Mouse (Mus musculus): Measurements from ENCODE around the gene Eps8.
A peak's percentile ranks its signal among the peaks of the same experiment; 100 is the strongest.

The Eps8 gene

DNA sequence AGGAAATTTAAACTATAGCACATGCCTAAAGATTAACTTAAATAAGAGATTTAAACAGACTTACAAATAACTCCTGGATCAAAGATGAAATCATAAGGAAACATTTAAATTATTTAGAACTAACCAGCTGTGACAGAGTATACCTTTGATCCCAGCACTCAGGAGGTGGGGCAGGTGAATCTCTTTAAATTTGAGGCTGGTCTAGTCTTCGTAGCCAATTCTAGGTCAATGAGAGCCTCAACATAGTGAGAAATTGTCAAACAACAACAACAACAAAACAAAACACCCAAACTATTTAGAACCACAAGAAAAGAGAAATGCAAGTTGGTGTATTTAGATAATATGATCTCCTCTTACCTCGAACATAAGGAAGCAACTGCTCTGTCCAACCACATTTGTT is at the start of gene Eps8:
Eps8 (minus strand) TSS at position 101 of the 400 bp plus-strand sequence.
- no peak for DNase-seq

DNA sequence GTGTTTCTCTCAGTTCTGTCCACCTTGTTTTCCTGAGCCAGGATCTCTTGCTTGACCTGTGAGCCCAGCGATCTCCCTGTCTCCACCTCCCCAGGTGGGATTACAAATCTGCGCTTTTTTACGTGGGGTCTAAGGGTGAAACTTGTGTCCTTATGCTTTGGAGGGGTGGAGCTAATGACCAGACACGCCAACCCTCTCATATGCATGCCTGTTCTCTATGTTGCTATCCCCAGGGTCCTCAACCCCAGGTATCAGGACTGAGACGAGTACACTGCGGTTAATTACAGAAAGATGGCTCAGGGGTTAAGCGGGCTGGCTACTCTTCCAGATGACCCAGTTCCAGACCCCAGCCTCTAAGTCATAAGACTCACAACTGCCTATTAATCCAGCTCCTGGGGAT is 48.8 kb upstream of the Eps8 start:
- no peak for DNase-seq

DNA sequence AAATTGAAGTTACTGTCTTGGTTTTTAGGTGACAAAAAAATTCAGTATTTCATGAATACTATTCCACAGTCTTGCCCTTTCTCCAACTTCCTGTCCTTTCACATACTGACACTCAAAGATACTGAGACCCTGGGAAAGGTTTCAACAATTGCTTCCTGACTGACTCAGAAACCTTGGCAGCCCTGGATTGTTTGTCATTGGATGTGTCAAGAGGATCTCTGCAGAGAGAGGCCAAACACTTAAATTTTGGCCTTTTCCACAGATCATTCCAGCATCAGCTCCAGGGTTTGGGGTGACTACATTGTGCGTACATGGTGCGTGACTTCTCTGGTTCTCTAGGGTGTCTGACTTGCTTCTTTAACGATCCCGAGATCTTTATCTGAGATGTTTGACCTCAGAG is 48.2 kb upstream of the Eps8 start:
- peak in 1 of 2 experiments; percentile 12 for DNase-seq

DNA sequence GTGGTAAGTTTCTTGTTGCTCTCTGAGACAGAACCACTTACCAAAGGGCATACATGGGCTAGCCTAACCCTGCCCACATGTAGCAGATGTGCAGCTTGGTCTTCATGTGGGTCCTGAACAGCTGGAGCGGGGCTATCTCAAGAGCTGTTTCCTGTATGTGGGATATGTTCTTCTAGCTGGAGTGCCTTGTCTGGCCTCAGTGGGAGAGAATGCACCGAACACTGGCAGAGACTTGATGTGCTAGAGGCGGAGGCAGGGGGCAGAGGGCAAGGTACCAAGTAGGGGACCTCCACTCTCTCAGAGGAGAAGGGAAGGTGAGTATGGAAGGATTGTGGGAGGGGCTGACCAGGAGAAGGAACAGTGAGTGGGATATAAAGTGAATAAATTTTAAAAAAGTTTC is 47.5 kb upstream of the Eps8 start:
- DNase-seq: no peak

DNA sequence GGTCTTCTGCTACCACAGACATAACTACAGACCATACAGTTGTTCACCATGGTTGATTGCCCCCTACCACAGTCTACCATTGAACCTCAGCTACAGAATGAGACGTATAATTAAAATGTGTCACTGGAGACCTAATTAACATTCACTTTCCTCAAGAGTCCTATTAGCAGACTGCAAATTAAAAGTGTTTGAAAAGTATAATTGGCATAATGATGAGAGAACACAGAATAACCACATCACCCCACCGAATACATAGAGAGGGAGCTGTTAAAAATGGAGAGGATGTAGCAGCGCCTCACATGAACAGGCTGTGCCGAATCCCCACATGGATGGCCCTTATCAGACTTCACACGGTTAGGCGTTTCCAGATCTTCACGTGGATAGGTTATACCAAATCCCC is 44.8 kb upstream of the Eps8 start:
- no peak for DNase-seq

DNA sequence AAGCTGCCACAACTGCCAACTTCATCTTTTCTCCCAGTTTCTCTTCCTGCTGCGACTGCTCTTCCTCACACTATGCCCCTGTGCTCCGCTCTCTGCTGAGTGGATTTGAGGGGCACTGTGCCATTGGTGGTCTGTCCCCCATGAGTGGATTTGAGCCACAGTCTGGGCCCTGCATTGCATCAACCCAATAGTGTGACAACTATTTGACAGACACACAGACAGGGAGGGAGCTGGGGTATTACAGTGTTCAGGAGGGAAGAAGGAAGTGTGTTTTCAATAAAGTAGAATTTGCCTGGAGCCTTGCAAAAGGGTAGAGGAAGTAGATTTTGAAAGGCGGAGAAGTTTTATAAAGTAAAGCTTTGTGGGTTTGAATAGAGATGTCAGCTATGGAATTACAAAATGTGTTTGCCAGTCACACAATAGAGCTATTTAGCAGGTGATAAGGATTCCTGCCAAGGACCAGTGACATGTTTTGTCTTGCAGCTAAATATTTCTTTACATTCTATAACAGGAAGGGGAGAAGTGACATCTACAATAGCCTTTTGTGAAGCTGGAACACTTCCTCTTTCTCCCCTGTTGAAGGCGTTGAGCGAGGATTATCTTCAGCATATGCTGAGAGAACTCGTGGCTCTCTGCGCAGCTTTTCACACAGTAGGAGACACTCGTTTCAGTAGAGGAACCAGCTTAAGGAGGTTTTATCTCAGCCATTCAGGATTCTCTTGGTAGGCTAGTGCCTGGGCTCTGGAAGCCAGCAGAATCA is 41.9 kb upstream of the Eps8 start:
- peak in 1 of 2 experiments; percentile 18 for DNase-seq

DNA sequence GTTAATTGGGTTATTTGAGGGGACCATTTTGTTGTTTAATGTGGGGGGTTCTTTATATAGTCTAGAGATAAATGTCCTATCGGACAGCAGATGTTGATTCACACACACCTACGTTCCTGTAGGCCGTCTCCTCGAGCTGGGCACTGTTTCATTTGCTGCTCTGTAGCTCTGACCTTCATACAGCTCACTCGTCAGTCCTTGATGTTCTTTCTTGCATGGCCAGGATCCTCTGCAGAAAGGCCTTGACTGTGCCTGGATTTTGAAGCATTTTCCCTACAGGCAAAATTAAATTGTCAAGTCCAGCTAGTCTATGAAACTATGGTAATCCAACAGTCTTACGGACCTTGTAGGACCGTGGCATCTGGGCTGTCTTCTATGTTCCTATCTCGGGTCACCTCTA is 40.4 kb upstream of the Eps8 start:
- no peak for DNase-seq

DNA sequence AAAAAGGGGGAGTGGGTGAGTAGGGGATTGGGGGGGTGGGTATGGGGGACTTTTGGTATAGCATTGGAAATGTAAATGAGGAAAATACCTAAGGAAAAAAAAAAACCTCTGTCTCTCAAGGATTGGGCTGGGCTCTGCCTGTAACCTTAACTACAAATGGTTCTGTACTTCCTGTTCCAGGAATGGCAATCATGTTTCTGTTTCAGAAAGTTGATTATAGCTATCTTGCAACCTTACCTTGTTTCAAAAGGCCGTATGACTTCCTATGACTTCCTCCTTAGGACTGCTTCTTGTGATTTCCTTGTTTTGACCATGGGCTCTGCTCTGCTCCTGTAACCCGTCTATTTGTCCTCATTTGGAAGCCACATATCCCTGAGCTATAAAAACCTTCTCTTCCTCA is 39.6 kb upstream of the Eps8 start:
- no peak for DNase-seq

DNA sequence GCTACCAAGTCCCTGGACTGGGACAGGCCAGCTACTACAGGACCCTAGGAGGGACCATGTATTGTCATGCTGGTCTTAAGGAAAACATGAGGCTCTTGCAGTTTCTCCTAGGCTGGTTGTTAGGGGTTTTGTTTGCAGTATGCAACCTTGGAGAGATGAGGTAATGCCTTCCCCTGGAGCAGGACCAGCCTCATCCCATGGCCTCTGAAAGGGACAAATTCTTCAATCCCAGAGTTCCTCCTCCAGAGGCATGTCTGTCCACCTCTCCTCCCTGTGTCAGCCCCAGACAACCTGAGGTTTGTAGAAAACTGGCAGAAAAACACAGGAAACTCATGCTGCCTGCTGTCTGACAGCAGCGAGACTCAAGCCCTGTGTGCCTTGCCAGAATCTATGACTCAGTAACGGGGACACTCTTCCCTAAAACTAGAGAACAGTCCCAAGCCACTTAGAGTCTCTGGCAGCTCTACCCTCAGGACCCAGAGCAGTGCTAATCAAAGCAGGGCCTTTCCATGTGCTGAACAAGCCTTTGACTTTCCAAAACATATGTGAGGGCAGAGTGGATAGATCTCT is 36.0 kb upstream of the Eps8 start:
- DNase-seq: no peak

DNA sequence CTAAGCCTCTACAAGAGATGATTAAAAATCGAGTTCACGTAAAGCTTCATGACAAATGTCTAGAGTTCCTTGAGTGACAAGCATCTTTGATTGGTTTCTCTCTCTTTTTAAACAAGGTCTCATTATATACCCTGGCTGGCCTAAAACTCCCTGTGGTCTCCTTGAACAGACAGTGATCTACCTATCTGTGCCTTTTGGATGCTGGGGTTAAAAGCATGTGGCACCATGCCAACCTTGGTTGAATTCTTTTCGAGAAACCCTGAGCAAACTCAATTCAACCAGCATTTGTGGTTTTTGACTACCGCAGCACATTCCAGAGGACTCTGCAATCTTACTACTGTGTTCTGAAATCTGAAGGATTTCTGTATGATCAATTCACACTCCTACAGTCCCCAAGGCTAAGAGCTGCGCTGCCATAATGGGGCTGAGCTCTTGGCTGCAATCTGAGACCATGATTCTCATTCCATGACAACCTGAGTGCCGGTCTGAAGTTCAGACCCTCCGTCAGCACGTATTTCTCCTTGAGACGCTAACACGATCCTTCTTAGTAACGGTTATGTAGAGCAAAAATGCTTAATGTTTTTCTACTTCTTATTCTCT is 33.9 kb upstream of the Eps8 start:
- DNase-seq: no peak

DNA sequence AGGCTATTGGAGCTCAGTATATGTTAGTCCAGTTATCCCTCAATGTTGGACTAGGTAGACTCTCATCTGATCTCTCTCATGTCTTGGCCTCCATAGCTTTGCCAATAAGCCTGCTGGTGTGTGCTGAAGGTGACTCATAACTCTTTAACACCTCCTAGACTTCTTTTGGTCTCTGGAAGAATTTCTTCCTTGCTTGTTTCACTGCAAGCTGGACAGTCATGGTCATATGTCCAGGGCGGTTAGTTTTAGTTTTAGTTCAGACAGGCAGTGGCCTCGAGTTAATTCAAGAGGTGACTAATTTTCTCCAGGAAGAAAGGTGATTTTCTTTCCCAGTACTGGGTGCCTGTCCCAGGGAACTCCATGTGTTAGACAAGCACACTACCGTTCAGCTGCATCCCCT is 33.4 kb upstream of the Eps8 start:
- DNase-seq: no peak

DNA sequence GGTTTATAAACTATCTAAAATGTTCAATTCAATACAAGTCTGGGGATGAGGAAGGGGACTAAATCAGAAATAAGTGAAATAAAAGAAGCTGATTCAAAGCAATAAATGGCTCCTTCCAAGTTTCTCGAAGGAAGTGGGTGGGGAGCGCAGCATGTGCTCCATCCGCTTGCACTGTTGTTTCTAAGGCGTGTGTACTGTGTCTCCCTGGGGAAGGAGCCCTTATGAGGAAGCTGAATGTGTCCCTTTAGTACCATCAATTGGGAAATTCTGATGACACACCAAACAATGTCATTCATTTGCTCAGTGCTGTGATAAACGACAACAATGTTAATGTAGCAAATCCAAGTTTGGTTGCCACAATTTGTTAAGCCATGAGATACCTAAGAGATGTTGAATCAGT is 33.0 kb upstream of the Eps8 start:
- DNase-seq: no peak

DNA sequence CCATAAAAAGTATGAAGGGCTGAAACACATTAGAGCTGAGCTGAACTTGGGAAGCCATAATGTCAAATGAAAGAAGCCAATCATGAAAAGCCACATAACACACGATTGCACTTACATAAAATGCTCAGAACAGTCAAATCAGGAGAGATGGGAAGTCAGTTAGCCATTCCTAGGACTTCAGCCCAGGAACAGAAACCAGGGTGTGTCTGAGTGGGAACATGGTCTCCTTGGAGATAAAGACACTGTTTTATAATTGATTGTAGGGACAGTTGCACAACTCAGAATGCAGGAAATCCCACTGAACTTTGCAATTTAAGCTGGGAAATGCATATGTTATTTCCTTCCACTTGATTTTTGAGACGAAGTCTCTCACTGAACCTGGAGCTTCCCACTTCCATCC is 28.0 kb upstream of the Eps8 start:
- no peak for DNase-seq

DNA sequence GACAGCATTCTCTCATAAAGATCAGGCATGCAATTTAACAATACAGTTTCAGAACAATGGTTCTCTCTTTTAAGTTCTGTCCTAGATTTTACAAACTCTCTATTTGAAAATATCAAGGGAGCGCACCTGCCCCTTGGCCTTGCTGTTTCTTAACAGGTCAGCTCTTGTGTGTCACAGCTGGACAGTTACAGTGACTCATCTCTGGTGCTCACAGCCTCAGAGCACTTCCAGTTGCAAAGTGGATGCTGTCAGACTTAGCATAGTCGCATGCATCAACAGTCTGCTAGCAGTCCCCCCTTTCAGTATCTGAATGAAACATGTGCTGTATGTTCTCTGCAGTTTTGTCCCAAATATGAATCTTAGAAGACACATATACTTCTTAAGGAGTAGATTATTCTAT is 26.3 kb upstream of the Eps8 start:
- no peak for DNase-seq

DNA sequence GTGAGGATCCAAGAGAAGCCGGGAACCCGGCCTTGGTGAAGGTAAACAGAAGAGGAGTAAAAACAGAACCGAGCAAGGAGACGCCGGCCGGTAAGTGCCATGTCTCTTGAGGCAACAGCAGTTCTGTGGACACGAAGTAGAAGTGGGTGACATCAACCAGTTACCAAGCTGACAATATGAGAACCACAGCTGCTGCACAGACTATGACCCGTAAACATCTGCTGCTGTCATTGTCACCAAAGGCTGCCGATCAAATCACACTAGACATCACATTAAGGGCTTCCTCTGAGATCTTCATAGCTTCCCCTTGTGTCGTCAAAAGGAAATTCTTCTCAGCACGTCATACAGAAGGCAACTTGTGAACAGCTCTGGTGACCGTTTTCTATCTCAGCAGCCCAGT is 21.9 kb upstream of the Eps8 start:
- no peak for DNase-seq

DNA sequence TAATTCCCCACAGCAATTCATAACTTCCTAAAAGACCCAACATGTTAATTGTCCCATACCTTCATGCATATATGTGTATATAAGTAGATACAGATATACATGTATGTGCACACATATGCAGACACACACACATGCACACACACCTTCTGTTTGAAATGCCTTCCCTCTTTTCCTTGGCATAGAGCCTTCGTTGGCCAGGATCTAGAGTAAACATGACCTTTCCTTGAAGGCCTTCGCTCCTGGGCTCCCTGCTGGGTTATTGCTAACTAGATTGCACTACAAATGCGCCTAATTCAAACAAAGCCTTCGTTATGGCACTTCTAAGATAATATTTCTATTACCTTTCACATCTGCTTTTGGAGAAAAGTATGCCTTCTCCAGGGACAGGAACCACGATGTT is 20.9 kb upstream of the Eps8 start:
- DNase-seq: no peak

DNA sequence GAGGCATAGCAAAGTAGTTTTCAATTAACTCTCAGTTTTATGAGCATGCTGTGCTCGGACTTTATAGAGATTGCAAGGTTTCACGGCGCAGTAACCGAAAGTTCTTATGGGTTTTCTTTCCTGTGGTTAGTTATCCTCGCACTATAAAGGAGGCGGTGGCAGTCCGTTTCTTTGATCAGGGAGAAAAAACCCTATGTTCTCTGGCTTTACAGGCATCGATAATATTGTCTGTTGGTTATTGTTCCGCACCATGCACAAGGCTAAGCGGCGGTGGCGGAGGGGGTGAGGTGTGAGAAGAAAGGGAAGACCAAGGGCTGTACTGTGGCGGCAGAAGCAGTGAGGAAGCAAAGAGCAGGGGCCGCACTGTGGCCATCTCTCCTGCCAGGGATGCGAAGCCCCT is 18.6 kb upstream of the Eps8 start:
- no peak for DNase-seq

DNA sequence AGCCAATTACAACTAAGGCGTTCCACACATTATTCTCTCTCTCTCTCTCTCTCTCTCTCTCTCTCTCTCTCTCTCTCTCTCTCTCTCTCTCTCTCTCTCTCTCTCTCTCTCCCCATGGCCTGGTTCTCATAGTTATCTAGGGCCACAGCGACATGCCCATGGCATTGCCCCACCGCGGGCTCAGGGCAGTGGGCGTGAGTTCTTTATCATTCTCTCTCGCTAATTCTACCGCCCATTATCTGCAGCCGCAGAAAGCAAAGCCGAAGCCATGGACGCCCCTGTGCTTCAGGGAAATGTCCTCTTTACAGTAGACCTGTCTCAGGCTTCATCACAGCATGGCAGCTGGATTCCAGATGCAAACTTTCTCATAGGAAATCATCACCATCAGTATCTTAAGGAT is 16.9 kb upstream of the Eps8 start:
- no peak for DNase-seq

DNA sequence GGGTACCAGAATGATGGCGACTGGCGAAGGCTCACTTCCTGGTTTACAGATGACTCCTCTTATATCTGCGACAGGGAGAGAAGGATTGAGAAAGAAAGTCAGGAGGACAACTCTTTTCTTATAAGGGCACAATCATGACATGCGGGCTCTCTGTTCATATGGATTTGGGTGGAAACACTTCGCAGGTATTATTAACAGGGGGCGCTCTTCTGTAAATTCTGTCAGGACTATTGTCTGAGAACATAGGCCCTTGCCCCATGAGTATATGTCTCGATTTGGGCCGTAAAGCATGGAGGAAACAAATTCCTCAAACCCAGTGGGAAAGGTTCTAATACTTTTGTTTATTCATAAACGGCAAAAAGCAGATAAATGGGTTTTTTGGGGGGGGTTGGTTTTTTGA is 16.1 kb upstream of the Eps8 start:
- no peak for DNase-seq

DNA sequence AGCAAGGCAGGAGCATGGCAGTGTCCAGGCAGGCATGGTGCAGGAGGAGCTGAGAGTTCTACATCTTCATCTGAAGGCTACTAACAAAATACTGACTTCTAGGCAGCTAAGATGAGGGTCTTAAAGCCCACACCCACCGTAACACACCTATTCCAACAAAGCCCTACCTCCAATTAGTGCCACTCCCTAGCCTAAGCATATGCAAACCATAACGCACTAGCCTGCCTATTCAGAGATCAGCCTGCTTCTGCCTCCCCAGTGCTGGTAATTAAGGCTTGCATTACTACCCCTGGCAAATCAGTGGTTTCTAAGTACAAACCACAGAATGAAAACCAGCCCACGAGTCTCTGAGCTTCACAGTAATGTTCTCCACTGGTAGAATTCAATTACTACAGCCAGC is 15.2 kb upstream of the Eps8 start:
- no peak for DNase-seq

DNA sequence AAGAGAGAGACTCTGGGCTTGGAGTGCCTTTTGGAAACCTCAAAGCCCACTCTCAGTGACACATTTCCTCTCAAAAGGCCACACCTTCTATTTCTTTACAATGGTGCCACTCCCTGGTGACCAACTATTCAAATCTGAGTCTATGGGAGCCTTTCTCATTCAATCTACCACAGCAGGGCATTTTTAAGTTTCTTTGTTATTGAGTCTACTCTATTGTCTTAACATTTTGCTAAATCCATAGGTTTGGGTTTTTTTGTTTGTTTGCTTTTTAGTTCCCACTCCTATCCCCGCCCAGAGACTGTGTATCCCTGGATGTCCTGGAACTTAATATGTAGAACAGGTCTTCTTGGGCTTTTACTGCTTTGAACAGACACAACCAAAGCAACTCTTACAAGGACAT is 14.8 kb upstream of the Eps8 start:
- DNase-seq: no peak

DNA sequence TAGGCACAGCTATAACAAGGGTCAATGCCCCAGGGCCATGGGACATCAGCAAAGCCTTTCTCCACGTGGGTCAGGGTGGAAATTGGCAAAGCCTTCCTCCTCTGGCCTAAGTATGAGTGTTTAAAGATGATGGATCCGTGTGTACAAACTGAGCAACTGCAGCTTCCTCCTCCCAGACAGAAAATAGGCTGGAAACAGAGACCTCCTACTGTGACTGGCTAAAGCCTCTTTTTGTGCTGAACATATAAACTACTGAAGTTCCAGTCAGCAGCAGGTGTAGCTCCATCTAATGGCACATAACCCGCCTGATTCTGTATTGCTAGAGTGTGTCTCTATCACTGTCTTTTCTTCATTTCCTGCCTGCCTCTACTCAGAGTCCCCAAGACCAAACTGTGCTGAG is 13.7 kb upstream of the Eps8 start:
- DNase-seq: no peak

DNA sequence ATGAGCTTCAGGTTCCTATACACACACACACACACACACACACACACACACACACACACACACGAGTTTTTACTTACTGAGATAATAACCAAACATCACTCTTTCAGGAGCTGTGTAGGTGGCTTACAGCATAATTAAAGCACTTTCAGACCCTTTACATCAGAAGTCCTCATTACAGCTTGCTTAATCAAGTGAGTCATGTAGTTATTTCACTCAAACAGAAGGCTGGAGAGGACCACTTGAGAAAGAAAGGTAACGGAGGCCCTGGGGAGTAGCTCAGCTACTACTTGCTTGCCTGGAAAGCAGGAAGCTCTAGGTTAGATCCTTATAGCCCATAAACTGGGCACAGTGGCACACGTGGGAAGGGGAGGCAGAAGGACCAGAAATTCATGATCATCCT is 13.0 kb upstream of the Eps8 start:
- no peak for DNase-seq

DNA sequence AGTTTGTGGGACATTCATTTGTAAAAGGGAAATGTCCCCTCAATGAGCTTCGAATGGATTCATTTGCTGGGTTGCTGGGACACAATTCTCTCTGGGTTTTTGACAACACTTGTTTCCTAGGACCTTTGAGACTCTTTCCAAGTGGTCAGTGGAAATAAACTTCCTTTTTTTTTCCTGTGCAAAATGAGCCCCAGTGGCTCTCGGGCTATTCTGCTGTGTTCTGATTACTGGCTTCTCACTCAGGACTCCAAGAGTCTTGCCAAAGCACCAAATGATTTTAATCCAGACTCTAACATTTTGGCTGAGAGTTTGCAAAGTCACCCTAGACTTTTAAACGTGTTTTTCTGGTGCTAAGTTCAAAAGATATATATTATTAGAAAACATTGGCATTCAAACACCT is 10.3 kb upstream of the Eps8 start:
- no peak for DNase-seq
